Mouse (Mus musculus) embryo, embryonic 10.5 days (tissue): ENCODE data around the gene Gm13084.
"Not testable (repeated sequence)": the region's sequence is repeated elsewhere in the genome, so short reads cannot be mapped to it uniquely, and the experiment has no call there.

Source experiments
- DNase-seq: peaks from one replicate; pipeline ENCODE4 v3.0.0-alpha.2; 2015; ENCODE audit warnings: low spot score

Gm13084 gene

DNA sequence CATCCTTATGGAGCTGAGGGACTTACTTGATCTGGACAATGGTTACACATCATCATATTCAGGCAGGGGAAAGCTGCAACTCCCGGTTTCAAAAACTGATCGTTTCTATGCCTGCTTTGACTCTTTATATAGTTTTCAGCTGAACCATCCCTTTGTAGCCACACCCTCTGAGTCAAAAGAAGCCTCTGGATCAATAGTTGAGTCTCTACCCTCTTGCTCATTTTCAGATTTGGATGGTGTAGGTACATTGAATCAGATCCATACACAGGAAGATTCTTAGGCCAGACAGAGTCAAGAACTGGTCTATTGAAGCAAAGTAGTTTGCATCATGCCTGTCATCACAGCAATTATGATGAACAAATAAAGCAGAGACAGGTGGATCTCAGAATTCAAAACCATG is at the start of gene Gm13084:
Gm13084 (minus strand) TSS at position 101 of the 400 bp plus-strand sequence.
- DNase-seq, result no peak

DNA sequence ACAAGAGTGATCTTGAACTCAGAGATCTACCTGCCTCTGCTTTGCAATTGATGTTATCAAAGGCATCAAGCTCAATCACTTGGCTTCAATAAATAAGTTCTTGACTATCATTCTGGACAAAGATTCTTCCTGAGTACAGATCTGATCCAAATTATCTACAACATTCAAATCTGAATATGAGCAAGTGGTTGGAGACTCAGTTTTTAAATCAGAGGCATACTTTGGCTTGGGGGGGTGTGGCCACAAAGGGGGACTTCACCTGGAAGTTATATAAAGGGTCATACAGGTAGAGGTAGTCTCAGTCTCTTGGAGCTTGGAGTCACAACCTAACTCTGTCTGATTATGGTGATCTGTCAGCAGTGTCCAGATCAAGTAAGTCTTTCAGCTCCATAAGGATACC is 30.3 kb upstream of the Gm13084 start, which contains the start of gene Gm13103:
Gm13103 (plus strand) TSS at position 301 of the 400 bp plus-strand sequence.
- not testable (repeated sequence) for DNase-seq

- DNase-seq, result not testable (repeated sequence)
Observed at GRCm38 (mm10) chr4:143789052-143789451, 26.8 kb downstream of the Gm13084 start, which contains the start of gene Gm13023. Gm13023 (plus strand) TSS chr4:143789352.
